Mouse (Mus musculus) testis, postnatal 14 days (tissue): ENCODE results near the gene Olfr571.

Source experiments
- DNase-seq: peaks from one replicate; pipeline ENCODE4 v3.0.0; 2021; ENCODE audit warnings: low spot score

The Olfr571 gene

DNA sequence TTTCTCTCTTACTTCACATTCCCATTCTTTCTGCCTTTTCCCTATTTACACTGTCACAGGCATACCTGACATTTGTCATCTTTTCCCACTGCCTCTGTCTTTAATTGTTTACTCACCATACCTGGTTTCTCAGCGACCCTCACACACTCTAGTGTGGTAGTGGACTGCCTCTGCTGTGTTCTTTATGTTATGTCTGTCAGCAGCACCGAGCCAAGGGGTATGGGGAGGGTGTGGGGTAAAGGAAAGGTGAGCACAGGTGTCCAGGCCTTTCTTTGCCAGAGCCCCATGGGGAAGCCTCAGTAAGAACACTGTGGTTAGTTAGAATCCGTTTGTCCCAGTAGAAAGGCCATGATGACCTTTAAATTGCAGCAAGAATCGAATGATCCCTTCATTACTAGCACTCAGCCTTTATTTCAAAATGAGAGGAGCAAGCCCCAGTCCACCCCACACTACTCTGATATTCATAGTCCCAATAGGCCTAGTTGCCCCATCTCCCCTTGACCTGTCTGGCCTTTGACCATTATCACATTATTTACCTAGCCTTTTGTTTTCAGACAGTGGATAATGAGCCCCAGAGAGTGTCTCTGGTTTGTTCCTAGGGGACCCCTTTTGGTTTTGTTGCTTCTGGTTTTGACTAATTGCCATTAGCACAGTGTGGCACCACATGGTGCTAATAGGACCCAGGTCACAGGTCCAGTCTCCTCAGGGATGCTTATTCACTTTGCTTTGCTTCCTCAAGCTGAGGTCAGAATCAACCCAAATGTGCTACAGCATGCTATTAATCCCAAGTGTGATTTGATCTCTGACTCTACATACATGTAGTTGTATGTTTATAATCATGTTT lies at the start of gene Olfr571:
Gene Olfr571 (minus strand): TSS at position 505 of the 844 bp plus-strand sequence.
- DNase-seq = no peak

DNA sequence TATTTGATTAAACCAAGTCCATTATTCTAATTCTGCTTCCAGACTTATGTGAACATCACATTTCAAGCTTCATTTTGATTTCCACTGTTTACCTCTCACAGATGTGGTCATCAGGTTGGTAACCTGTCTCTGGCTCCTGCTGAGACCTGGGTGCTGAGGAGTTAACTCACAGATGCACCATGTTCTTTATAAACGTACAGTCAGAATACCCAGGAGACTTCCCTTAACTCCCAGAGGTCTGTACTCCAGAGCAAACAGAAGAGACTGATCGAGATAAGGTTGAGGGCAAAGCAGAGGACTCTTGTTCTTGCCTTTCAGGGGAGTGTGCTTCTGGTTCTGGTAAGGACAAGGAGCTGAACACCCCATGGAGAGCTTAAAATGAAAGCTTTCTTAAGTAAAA lies 45.0 kb upstream of the Olfr571 start, which contains the start of gene Olfr576:
Gene Olfr576 (plus strand): TSS at position 301 of the 400 bp plus-strand sequence.
- DNase-seq = no peak

DNA sequence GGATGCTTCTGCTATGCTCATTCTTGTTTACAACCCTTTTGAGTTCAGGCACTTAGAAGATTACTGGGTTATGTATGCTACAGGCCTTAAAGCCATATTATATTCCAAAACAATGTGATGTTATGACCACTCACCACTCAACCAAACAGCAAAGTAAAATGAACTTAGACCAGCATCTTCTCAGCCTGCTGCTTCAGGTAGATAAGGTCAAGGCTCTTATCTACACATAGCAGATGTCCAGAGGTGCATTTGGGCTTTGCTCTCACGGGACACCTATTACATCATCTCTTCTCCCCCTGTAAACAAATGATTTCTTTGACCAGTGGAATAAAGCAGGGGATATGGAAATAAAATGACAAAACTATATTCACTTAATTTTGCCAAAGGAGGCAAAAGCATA lies 41.3 kb upstream of the Olfr571 start, which contains the start of gene Olfr575:
Gene Olfr575 (minus strand): TSS at position 183 of the 400 bp plus-strand sequence.
- no peak for DNase-seq

DNA sequence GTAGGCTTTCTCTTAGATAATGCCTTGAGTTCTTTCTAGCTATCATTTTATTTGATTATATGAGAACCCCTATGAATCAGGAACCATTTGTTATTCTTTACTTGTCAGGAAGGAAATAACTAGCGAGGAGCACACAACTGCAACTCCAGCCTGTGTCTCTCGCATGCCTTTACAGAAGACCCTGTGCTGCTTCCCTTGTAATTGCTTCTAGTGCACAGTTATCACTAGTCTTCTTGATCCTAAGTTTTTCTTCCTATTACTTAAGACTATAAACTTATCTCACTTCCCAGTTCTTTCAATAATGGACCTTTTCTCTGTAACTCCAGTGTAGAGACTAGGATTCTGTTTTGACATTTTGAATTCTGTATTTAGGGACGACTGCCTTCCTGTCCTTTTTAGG lies 40.8 kb upstream of the Olfr571 start:
- no peak for DNase-seq

DNA sequence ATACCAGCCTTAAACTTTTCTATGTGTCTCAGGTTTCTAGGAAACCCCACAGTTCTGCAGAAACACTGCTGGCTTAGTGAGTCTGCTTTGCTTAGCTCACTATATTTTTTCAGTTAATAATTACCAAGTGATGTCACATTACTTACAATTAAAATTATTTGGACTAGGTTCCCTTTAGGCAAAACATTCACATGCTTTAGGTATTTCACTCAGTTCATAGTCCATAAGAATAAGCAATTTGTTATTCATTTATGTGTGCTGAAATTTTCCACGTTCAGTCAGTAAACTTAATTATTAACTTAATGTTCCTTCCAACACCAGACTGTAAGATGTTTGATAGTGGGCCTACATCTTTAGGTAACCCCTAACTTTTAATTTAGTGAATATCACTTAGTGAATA lies 33.4 kb upstream of the Olfr571 start:
- DNase-seq = no peak

DNA sequence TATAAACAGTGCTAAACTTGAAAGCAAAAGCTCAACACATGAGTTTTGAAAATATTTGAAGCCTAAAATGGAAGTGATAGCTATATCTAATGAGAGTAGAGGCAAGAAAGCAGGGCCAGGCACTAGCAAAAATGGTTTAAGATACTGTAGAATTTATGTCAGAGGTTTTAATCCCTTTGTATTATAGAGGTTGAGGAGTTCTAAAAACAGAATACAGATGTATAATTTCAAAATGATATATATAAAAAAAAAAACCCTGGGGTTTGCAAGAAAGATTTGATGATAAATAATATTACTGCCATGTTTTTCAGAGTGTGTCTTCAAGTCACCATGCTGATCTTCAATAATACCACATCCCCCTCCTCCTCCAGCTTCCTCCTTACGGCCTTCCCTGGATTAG lies 30.8 kb upstream of the Olfr571 start, which contains the start of gene Olfr574:
Gene Olfr574 (plus strand): TSS at position 301 of the 400 bp plus-strand sequence.
- DNase-seq = no peak

DNA sequence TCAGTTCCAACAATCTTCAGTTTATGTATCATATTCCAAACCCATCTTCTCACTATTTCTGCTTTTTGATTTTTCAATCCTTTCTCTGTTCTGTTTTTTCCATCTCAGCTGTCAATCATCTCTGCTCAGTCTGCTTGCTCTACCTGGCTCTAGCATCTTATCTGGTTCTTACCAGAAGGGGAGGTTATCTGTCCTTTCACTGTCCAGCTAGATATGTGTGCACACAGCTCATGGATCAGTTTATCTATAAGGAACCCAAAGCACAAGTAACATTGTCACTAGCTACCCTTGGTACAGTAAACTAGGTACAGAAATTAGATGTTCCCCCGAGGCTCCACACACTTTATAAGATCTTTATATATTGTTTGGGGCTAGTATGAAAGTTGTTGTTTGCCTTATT lies 26.1 kb upstream of the Olfr571 start:
- DNase-seq = no peak

DNA sequence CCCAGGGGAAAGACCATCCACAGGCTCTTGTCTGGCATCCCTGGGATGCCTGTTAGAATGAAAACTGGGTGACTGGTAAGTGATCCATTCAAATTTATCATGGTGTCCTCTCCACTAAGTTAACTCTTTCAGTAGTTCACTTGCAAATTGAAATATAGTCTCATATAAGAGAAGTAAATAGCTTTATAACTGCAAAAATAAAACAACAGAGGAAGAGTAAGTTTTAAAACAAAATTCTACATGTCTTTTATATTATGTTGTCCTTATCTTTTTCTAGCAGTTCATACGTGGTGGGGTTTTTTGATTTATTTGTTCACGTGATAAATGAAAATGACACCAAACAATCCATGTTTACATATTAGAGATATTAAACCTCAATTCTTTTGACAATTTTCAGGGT lies 25.1 kb upstream of the Olfr571 start, which contains the start of gene Olfr573-ps1:
Gene Olfr573-ps1 (minus strand): TSS at position 101 of the 400 bp plus-strand sequence.
- no peak for DNase-seq

DNA sequence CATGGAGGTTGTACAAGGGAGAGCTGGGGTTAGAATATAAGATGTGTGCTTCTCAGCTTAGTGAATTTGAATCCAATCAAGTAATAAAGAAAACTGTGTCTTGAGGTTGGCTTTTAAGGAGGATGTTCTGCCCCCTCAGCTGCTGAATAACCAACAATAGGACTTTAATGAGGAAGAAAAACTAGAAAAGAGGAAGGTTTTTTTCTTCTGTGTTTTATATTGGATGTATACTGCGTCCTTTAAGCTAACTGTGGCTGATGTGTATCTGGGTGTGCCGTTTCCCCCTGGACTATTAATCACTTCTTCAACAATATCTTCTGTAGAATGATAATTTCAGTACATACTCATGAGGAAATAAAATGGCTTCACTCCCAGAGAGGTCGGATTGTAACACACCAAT lies 9.8 kb upstream of the Olfr571 start:
- no peak for DNase-seq

DNA sequence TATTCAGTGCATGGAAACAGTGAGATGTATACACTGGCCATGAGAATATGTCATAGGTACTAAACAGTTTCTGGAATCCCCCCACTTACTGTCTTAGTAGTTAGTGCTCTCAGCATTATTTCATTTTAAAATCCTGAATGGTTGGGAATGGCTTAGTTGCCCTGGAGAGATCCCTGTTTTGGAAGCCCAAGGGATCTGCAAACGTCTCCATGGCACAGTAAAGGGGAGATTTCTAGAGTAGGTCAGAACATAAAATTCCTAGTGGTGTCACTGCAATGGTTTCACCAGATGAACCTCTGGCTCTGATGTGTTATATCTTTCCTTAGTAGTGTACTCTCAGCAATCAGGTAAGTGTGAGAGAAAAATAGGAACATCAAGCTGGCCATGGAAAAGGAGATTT lies 6.8 kb upstream of the Olfr571 start, which contains the start of gene Olfr572:
Gene Olfr572 (plus strand): TSS at position 301 of the 400 bp plus-strand sequence.
- DNase-seq = no peak

DNA sequence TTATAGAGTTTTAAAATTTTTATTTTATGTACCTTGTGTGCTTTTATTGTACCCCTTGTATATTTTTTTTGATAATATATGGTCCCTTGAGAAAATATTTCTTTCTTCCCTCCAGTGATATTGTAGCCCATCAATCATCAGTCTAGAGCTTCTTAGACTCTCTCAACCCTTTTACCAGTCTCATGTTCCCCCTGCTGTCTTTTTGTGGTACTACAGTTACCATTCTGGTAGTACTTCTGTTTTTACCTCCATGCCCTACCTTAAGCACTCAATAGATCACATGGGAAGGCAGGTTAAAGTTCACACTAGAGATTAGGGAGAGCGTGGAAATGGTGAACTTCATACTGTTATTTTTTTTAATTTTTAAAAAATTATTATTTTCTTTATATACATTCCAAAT lies 2.3 kb upstream of the Olfr571 start:
- no peak for DNase-seq

DNA sequence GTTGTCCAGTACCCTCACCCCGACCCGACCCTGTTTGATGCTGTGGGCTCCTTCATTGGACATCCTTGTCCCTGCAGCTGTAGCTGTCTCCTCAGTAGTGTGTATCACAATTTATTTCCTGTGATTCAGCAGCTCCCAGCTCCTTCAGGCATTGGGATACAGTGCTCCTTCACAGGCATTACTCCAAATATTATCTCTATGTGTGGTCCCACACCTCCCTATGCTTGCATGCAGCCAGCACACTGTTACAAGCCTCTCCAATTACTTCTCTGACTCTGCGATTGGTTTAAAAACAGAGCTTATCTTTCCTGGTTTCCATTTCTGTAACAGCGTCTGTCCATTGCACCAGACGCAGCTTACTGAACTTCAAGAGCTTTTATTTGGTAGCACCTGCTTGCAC lies 931 bp downstream of the Olfr571 start:
- no peak for DNase-seq

DNA sequence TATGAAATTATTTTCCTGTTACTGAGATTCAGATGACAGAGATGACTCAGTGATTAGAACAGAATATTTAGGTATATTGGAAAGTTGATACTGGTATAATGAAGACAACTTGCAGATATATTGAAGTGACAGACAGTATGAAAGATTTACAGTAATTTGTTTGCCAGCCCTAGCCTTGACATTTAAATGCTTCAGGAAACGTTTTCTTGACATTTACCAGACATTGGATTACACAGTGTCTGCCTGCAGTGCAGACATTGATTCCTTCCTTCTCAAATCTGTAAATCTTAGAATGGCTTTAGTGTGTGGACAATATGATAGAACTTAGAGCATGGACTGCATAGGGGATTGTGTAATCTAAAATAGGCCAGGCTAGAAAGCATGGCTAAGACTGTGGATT lies 2.1 kb downstream of the Olfr571 start:
- no peak for DNase-seq

DNA sequence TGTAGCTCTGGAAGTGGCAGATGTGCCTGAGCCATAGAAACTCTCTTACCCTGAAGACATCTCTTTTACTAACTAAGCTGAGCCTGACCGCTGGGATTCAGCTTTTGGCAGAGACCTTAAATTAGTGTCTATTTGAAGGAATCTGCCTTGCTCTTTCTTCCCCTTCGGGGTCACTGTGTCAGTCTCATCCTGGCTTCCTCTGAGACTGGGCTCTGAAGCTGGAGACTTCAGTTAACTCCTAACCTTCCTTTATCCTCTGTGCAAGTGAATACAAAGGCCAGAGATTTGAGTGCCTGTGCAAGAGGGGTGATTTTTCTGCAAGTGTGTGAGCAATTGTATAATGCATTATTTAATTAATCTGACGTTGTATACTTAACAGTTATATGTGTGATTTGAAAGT lies 26.6 kb downstream of the Olfr571 start, which contains the start of gene Olfr569:
Gene Olfr569 (minus strand): TSS at position 101 of the 400 bp plus-strand sequence.
- DNase-seq = no peak

DNA sequence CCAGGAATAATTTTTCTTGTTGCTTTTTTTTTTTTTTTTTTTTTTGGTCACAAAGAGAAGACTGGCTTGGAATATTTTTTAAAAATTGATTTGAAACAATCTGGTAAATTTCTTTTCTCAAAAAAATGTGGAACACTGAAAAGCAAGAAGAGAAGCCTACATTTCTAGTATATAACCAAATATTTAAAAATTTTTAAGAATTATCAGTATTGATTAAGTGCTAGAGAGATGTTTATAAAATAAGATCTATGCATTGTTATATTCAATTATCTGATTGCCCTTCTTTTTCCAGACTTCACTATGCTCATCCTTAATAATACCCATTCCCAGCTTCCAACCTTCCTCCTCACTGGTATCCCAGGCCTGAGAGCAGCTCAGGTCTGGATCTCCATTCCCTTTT lies 40.5 kb downstream of the Olfr571 start, which contains the start of gene Olfr568:
Gene Olfr568 (plus strand): TSS at position 301 of the 400 bp plus-strand sequence.
- DNase-seq = no peak

DNA sequence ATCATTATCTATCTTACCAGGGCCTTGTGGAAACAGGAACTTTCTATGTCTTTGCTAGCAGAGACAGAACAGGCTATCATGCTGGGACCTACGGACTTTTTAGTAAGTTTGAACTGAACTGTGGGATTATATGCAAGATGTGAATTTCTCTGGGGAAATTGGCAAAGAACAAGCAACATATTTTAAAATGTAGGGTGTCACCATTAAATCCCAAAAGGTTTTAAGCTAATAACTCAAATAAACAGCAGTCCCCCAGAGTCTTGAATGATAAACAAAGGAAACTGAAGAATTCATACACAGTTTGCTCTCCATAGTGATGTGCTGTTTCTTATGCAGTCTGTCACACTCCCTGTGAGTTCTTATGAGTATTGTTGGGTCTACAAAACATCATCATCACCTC lies 58.7 kb downstream of the Olfr571 start, which contains the start of gene Olfr566:
Gene Olfr566 (minus strand): TSS at position 101 of the 400 bp plus-strand sequence.
- no peak for DNase-seq

DNA sequence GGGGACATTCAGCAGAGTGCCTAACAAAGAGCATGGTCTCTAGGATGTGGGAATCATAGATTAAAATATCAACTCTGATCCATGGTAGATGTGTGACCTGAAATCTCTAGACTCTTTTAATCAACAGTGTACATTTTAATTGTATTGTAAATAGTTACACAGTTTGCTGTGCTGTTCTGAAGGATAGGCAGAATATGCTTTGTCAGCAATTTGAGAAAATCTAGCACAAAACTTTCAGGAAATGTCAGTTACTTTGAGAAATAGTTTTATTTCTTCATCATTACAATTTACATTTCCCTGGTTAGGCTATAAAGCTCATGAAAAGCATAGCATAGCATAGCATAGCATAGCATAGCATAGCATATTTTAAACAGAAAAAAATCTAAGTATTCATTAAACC lies 61.5 kb downstream of the Olfr571 start:
- no peak for DNase-seq
